Comparison of ENCODE assay signal across 13 mouse cellular contexts in the genomic region with DNA sequence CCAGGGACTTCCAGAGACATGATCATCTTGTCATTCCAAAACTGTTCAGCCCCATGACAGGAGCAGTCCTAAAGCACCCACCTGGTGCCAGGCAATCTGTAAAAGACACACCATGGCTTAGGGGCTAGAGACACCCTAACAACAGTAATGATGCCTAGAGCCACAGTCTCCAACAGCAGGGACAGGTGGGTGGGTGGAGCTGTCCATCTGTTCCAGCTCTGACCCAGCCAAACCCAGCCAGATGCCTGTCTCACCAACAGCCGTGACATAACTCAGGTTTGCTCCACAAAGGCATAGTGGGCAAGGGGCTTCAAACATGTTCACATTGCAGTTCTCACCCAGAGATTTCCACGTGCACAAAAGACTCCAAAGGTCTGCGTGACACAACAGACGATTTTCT. TPM values are rescaled to one million over a fixed set of nuclear protein-coding genes. Genes with fewer than 3 reads are reported as not detected.
DNase-seq lines count a peak whose midpoint lies in the region; ATAC-seq lines count a peak whose summit lies in the region.
"Had no signal": no experiment of that assay in that cellular context is flagged by ENCODE, and none has a peak within 500 bp of the region (broad histone marks: within the 10 kb centered on the region; RNA-seq: fewer than 3 reads in every experiment).

No protein-coding gene starts in this region.

- peaks cover 51% of the 10 kb centered on the region for H3K4me1 ChIP-seq in midbrain, embryonic 10.5 days
- H3K4me1 ChIP-seq in midbrain, embryonic 11.5 days (ENCODE audit: control insufficient read depth, insufficient read depth, low read length) = peaks cover 27% of the 10 kb centered on the region
- peaks cover 45% of the 10 kb centered on the region for H3K4me1 ChIP-seq in hindbrain, embryonic 15.5 days (replicated peaks)
- H3K4me1 ChIP-seq in kidney, embryonic 14.5 days (ENCODE audit: control insufficient read depth, insufficient read depth, low read length) = peaks cover 51% of the 10 kb centered on the region

- peaks cover 6% of the 10 kb centered on the region; the same call in 1 of the 2 replicates for H3K36me3 ChIP-seq in midbrain, embryonic 10.5 days
- H3K36me3 ChIP-seq in midbrain, embryonic 11.5 days (ENCODE audit: control insufficient read depth, insufficient read depth, low read length) = no peaks in the 10 kb centered on the region
- H3K36me3 ChIP-seq in hindbrain, embryonic 15.5 days = no peaks in the 10 kb centered on the region
- no peaks in the 10 kb centered on the region for H3K36me3 ChIP-seq in kidney, embryonic 14.5 days (ENCODE audit: control insufficient read depth, insufficient read depth, low read length)

- peak overlapping the region; percentile 11 for H3K27ac ChIP-seq in midbrain, embryonic 10.5 days (replicated peaks)
- no peak overlapping the region for H3K27ac ChIP-seq in midbrain, embryonic 11.5 days (ENCODE audit: low read depth, low read length)
- H3K27ac ChIP-seq in hindbrain, embryonic 15.5 days (replicated peaks) = no peak overlapping the region
- no peak overlapping the region for H3K27ac ChIP-seq in kidney, embryonic 14.5 days (ENCODE audit: low read depth, low read length)
- H3K27ac ChIP-seq: embryonic facial prominence, embryonic 13.5 days had no signal

- H3K4me2 ChIP-seq in midbrain, embryonic 11.5 days = no peak overlapping the region
- H3K4me2 ChIP-seq in hindbrain, embryonic 15.5 days = no peak overlapping the region
- no peak overlapping the region for H3K4me2 ChIP-seq in kidney, embryonic 14.5 days (replicated peaks; ENCODE audit: low read depth, low read length)
- H3K4me2 ChIP-seq: embryonic facial prominence, embryonic 13.5 days; lung, embryonic 14.5 days had no signal

- ATAC-seq in midbrain, embryonic 11.5 days (ENCODE audit: low FRiP score) = no peak
- ATAC-seq in hindbrain, embryonic 15.5 days (ENCODE audit: low FRiP score, low read depth) = peak; percentile 43; the same call in 1 of the 2 replicates
- no peak for ATAC-seq in kidney, embryonic 14.5 days (ENCODE audit: low FRiP score, low TSS enrichment)
- no peak for ATAC-seq in megakaryocyte progenitor cell, adult 5-6 weeks (replicated peaks; ENCODE audit: poor library complexity)

- no peak overlapping the region for H3K4me3 ChIP-seq in midbrain, embryonic 10.5 days
- no peak overlapping the region for H3K4me3 ChIP-seq in midbrain, embryonic 11.5 days (ENCODE audit: low read depth, low read length)
- H3K4me3 ChIP-seq in hindbrain, embryonic 15.5 days = no peak overlapping the region
- H3K4me3 ChIP-seq in kidney, embryonic 14.5 days (ENCODE audit: low read length) = no peak overlapping the region
- H3K4me3 ChIP-seq: embryonic facial prominence, embryonic 13.5 days had no signal

- WGBS in midbrain, embryonic 10.5 days = 80% methylated on average over 4 of the region's 4 CpGs
- WGBS in midbrain, embryonic 11.5 days = 80% methylated on average over 4 of the region's 4 CpGs
- 55% methylated on average over 4 of the region's 4 CpGs for WGBS in hindbrain, embryonic 15.5 days
- 84% methylated on average over 4 of the region's 4 CpGs for WGBS in kidney, embryonic 14.5 days

- H3K9ac ChIP-seq in midbrain, embryonic 11.5 days (ENCODE audit: low read length) = no peak overlapping the region
- H3K9ac ChIP-seq in hindbrain, embryonic 15.5 days = no peak overlapping the region
- no peak overlapping the region for H3K9ac ChIP-seq in kidney, embryonic 14.5 days (ENCODE audit: low read depth, low read length)
- H3K9ac ChIP-seq: embryonic facial prominence, embryonic 13.5 days; lung, embryonic 14.5 days had no signal

- H3K27me3 ChIP-seq in midbrain, embryonic 10.5 days (ENCODE audit: low read depth, poor library complexity, severe bottlenecking) = no peaks in the 10 kb centered on the region
- H3K27me3 ChIP-seq in midbrain, embryonic 11.5 days (ENCODE audit: control insufficient read depth, insufficient read depth, low read length) = no peaks in the 10 kb centered on the region
- no peaks in the 10 kb centered on the region for H3K27me3 ChIP-seq in hindbrain, embryonic 15.5 days
- no peaks in the 10 kb centered on the region for H3K27me3 ChIP-seq in kidney, embryonic 14.5 days (ENCODE audit: control insufficient read depth, insufficient read depth, low read length)
- H3K27me3 ChIP-seq: embryonic facial prominence, embryonic 13.5 days had no signal

- H3K9me3 ChIP-seq in midbrain, embryonic 10.5 days (replicated peaks) = no peaks in the 10 kb centered on the region
- no peaks in the 10 kb centered on the region for H3K9me3 ChIP-seq in midbrain, embryonic 11.5 days (ENCODE audit: control insufficient read depth, low read length)
- no peaks in the 10 kb centered on the region for H3K9me3 ChIP-seq in hindbrain, embryonic 15.5 days
- no peaks in the 10 kb centered on the region for H3K9me3 ChIP-seq in kidney, embryonic 14.5 days (ENCODE audit: control insufficient read depth, low read length)
- H3K9me3 ChIP-seq: embryonic facial prominence, embryonic 13.5 days had no signal

- no peak for DNase-seq in midbrain, embryonic 10.5 days (ENCODE audit: low spot score)
- DNase-seq in midbrain, embryonic 11.5 days (ENCODE audit: low spot score, missing footprints) = no peak
- peak; percentile 81 for DNase-seq in cerebellum, adult 11-12 months
- peak; percentile 84 to 88 for DNase-seq in cerebellum, postnatal 10 days
- DNase-seq: heart, adult 18-20 months; kidney, adult 11 months; kidney, postnatal 4 days; liver; lung, embryonic 14.5 days had no signal

RNA-seq across cellular contexts. Expression of a gene that starts 35.3 kb away (rescaled TPM):
- 14.2 and 18.7 TPM in 2 replicates for polyA plus RNA-seq in midbrain, embryonic 10.5 days (2016; fragmentation: Nextera tagmentation; extraction: Ambion mirVana)
- polyA plus RNA-seq in midbrain, embryonic 11.5 days (2014; fragmentation: Nextera tagmentation; extraction: Ambion mirVana) = 18.0 and 18.2 TPM in 2 replicates
- polyA plus RNA-seq in hindbrain, embryonic 15.5 days (2015; fragmentation: Nextera tagmentation; extraction: Ambion mirVana) = 22.3 and 27.0 TPM in 2 replicates
- 10.0 and 18.8 TPM in 2 replicates for polyA plus RNA-seq in kidney, embryonic 14.5 days (2014; fragmentation: Nextera tagmentation; extraction: Ambion mirVana)
- total RNA-seq in megakaryocyte progenitor cell, adult 5-6 weeks (2015) = 8.6 and 11.5 TPM in 2 replicates
- 7.3 and 8.2 TPM in 2 replicates for total RNA-seq in megakaryocyte progenitor cell, adult 5-6 weeks (2017)

Comparison
In these comparisons a context has a peak if more than half of its experiments do, and no peak if none do; other contexts are left out.
1. DNase-seq: peak in cerebellum, adult 11-12 months (single experiment) and cerebellum, postnatal 10 days (2 of 2); none in midbrain, embryonic 10.5 days (single experiment) and midbrain, embryonic 11.5 days (single experiment).